Mouse (Mus musculus): ENCODE results near the gene Fhit. TPM values are rescaled to one million over a fixed set of nuclear protein-coding genes. Genes with fewer than 3 reads are reported as not detected.
"Not testable (repeated sequence)": the region's sequence is repeated elsewhere in the genome, so short reads cannot be mapped to it uniquely, and the experiment has no call there.

Fhit gene
- total RNA-seq (2021) = 8.8 and 10.3 TPM in 2 replicates
- long read RNA-seq, experiment 1, partial matches to known transcripts = 1 of 1 reads
- long read RNA-seq, experiment 1, other reads (novel, unspliced or antisense) = 0 of 1 reads
- long read RNA-seq, experiment 2, partial matches to known transcripts = 1 of 1 reads
- long read RNA-seq, experiment 2, other reads (novel, unspliced or antisense) = 0 of 1 reads

- peak; percentile 95 for DNase-seq
Measured at GRCm38 (mm10) chr14:11161751-11162231, at the start of gene Fhit. Gene Fhit (minus strand): TSS chr14:11162035.

GRCm38 (mm10) chr14:11206786-11207185, 45.0 kb upstream of the Fhit start:
- no peak for DNase-seq

- DNase-seq = peak; percentile 84
Measured at GRCm38 (mm10) chr14:11160806-11161450, 907 bp downstream of the Fhit start.

GRCm38 (mm10) chr14:11159641-11160040, 2.2 kb downstream of the Fhit start:
- no peak for DNase-seq

- DNase-seq = no peak
Measured at GRCm38 (mm10) chr14:11159021-11159420, 2.8 kb downstream of the Fhit start.

GRCm38 (mm10) chr14:11157741-11158140, 4.1 kb downstream of the Fhit start:
- no peak for DNase-seq

- peak; percentile 24 for DNase-seq
Measured at GRCm38 (mm10) chr14:11151634-11152321, 10.1 kb downstream of the Fhit start.

- DNase-seq = no peak
Measured at GRCm38 (mm10) chr14:11133787-11134735, 27.8 kb downstream of the Fhit start.

- DNase-seq = no peak
Measured at GRCm38 (mm10) chr14:11132637-11133474, 29.0 kb downstream of the Fhit start.

GRCm38 (mm10) chr14:11125096-11125495, 36.7 kb downstream of the Fhit start:
- no peak for DNase-seq

- peak; percentile 25 for DNase-seq
Measured at GRCm38 (mm10) chr14:11119076-11119475, 42.8 kb downstream of the Fhit start.

GRCm38 (mm10) chr14:11085596-11085995, 76.2 kb downstream of the Fhit start:
- DNase-seq = no peak

- no peak for DNase-seq
Measured at GRCm38 (mm10) chr14:11083946-11084345, 77.9 kb downstream of the Fhit start.

GRCm38 (mm10) chr14:11083462-11083861, 78.4 kb downstream of the Fhit start:
- peak; percentile 4 for DNase-seq

- DNase-seq = no peak
Measured at GRCm38 (mm10) chr14:11063594-11063993, 98.2 kb downstream of the Fhit start.

GRCm38 (mm10) chr14:11060221-11060620, 101.6 kb downstream of the Fhit start:
- no peak for DNase-seq

- not testable (repeated sequence) for DNase-seq
Measured at GRCm38 (mm10) chr14:11039503-11040300, 122.1 kb downstream of the Fhit start.

- DNase-seq = no peak
Measured at GRCm38 (mm10) chr14:11021391-11021790, 140.4 kb downstream of the Fhit start.

- DNase-seq = no peak
Measured at GRCm38 (mm10) chr14:10978651-10979050, 183.2 kb downstream of the Fhit start.

- DNase-seq = no peak
Measured at GRCm38 (mm10) chr14:10941647-10942046, 220.2 kb downstream of the Fhit start.
